Mouse (Mus musculus) liver, adult 2 months (tissue): ENCODE data around the gene Cd300lg. TPM values are rescaled to one million over a fixed set of nuclear protein-coding genes. Genes with fewer than 3 reads are reported as not detected.

ENCODE experiments used
- DNase-seq: peaks from one replicate; pipeline ENCODE4 v3.0.0-alpha.2; 2011; ENCODE audit warnings: low read depth, low spot score; ENCODE audit errors: extremely low read depth
- H3K27ac ChIP-seq: fragments of 200-500 bp; replicated peaks from 2 replicates; pipeline ENCODE4 v1.5.1; 2012; ENCODE audit warnings: low read depth, mild to moderate bottlenecking, control low read depth, inconsistent platforms, low read length; ENCODE audit not compliant: insufficient read depth
- H3K27me3 ChIP-seq: fragments of 200-500 bp; 2 replicates; pipeline ENCODE4 v1.6.1; 2012; ENCODE audit warnings: mild to moderate bottlenecking, moderate library complexity, low read length, inconsistent platforms; ENCODE audit not compliant: control insufficient read depth, insufficient read depth
- H3K36me3 ChIP-seq: fragments of 200-500 bp; 2 replicates; pipeline ENCODE4 v1.6.1; 2012; ENCODE audit warnings: low read length, inconsistent platforms; ENCODE audit not compliant: control insufficient read depth, insufficient read depth
- H3K4me1 ChIP-seq: fragments of 200-500 bp; 2 replicates; pipeline ENCODE4 v1.6.1; 2011; ENCODE audit warnings: low read length; ENCODE audit not compliant: control insufficient read depth, insufficient read depth
- H3K4me3 ChIP-seq: fragments of 200-500 bp; 2 replicates; pipeline ENCODE4 v1.5.1; 2011; ENCODE audit warnings: low read depth, mild to moderate bottlenecking, control low read depth, low read length, moderate library complexity; ENCODE audit not compliant: insufficient read depth
- H3K79me2 ChIP-seq: fragments of 200-500 bp; 2 replicates; pipeline ENCODE4 v1.6.1; 2012; ENCODE audit warnings: inconsistent platforms, mild to moderate bottlenecking, low read length, moderate library complexity; ENCODE audit not compliant: control insufficient read depth, insufficient read depth
- H3K9ac ChIP-seq: fragments of 200-500 bp; 2 replicates; pipeline ENCODE4 v1.6.1; 2012; ENCODE audit warnings: low read depth, mild to moderate bottlenecking, control low read depth, inconsistent platforms, low read length
- CTCF ChIP-seq: fragments of 200-500 bp; IDR thresholded peaks from 2 replicates; pipeline ENCODE4 v1.5.1; 2011; ENCODE audit warnings: low read depth, low read length, control low read depth
- POLR2A ChIP-seq: fragments of 200-500 bp; IDR thresholded peaks from 2 replicates; pipeline ENCODE4 v1.6.1; 2011; ENCODE audit warnings: low read length, control low read depth; ENCODE audit not compliant: insufficient read depth; ENCODE audit errors: extremely low read depth
- WGBS: fragments of 180-500 bp; shearing (Covaris S2); methylation state at CpG from one replicate; pipeline ENCODE4 v1.1.7; 2018; 5-methylcytosine and 5-hydroxymethylcytosine counted together
- polyA plus RNA-seq: library from polyadenylated mRNA; depleted of rRNA; stranded (reverse); fragments of >200 nt; gene quantifications from 2 replicates; pipeline ENCODE4 v1.2.3, GENCODE M21; 2012
- total RNA-seq: library from RNA; depleted of rRNA; stranded (reverse); fragments of >200 nt; gene quantifications from 2 replicates; pipeline ENCODE4 v1.2.3, GENCODE M21; 2014

Cd300lg gene
- total and polyA plus RNA-seq, 2 experiments: 8.4 to 13.3 TPM

DNA sequence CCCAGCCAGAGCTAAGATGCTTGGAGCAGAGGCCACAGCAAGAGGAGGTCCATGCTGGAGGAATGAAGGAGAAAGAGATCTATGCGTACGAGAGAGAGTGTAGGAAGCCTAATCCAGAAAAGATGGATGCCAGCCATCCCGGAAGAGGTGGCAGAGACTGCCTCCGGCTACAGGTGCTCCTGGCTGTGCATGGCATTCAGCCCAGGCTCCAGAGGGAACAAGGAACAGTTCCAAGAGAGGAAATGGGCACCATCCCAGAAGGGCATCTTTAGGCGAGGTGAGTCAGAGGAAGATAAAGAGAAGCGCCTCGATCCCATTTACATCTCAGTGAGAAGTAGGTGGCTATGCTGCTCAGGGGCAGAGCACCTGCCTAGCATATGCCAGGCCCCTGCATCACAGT is 10.2 kb upstream of the Cd300lg start:
- H3K36me3 ChIP-seq: no peaks in the 10 kb centered on the region
- no peak for DNase-seq
- H3K4me3 ChIP-seq: no peak overlapping the region
- peaks cover 3% of the 10 kb centered on the region; the same call in 1 of the 2 replicates for H3K4me1 ChIP-seq
- H3K27me3 ChIP-seq: no peaks in the 10 kb centered on the region
- H3K79me2 ChIP-seq: no peaks in the 10 kb centered on the region
- no peak overlapping the region for H3K27ac ChIP-seq
- no peak overlapping the region for H3K9ac ChIP-seq
- no peak for TF ChIP-seq CTCF
- TF ChIP-seq POLR2A: no peak
- WGBS: 34% methylated on average over 7 of the region's 7 CpGs

DNA sequence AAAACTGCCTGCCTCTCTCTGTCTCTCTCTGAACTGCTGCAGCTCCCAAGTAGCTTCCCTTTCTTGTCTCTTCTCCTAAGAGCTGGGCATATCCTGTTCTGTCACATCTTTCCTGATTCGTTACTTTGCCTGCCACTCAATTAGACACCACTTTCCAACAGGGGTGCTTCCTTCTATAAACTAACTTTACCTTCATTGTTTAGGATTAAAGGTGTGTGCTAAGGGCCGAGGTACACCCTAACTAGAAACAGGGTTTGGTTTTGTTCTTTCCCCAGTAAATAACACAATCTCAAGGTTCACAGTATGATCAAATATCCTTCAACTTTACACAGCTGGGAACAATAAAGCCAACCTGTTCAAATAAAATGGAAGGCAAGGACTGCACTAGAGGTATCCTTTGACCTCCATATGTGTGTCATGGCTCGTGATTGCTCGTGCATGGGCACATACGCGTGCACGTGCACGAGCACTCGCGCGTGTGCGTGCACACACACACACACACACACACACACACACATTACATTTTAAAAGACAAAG is 8.2 kb upstream of the Cd300lg start:
- WGBS: 89% methylated on average over 12 of the region's 12 CpGs
- DNase-seq: no peak
- no peak overlapping the region for H3K27ac ChIP-seq

DNA sequence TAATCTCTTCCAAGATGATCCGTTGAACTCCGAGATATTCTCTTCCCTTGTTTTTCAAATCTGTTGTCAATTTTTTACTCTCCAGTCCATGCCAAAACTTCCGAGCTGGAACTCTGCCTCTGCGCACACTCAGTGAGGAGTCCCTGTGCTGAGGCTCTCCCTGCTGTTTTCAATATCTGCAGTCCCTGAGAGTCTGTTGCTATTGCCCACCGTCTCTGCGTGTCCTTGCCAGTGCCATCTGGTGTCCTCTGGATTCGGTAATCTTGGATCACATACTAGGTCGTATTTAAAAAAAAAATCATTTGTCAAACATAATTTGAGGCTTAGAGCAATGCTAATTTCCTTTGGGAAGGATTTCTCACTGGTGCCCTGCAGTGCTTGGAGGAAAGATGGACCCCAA is 6.4 kb upstream of the Cd300lg start:
- H3K27me3 ChIP-seq: no peaks in the 10 kb centered on the region
- no peak overlapping the region for H3K9ac ChIP-seq
- no peak overlapping the region for H3K27ac ChIP-seq
- 0 out of 2 replicates have a peak, but pooled peaks cover 4% of the 10 kb centered on the region for H3K4me1 ChIP-seq
- no peak for TF ChIP-seq CTCF
- 61% methylated on average over 8 of the region's 8 CpGs for WGBS
- H3K79me2 ChIP-seq: no peaks in the 10 kb centered on the region
- no peaks in the 10 kb centered on the region for H3K36me3 ChIP-seq
- H3K4me3 ChIP-seq: no peak overlapping the region
- DNase-seq: no peak

More for the DNA sequence above, 8.2 kb upstream of the Cd300lg start:
- H3K27me3 ChIP-seq: no peaks in the 10 kb centered on the region
- H3K4me3 ChIP-seq: no peak overlapping the region
- no peak overlapping the region for H3K9ac ChIP-seq
- TF ChIP-seq POLR2A: no peak
- no peak for TF ChIP-seq CTCF
- H3K36me3 ChIP-seq: no peaks in the 10 kb centered on the region
- 0 out of 2 replicates have a peak, but pooled peaks cover 2% of the 10 kb centered on the region for H3K4me1 ChIP-seq
- H3K79me2 ChIP-seq: no peaks in the 10 kb centered on the region

DNA sequence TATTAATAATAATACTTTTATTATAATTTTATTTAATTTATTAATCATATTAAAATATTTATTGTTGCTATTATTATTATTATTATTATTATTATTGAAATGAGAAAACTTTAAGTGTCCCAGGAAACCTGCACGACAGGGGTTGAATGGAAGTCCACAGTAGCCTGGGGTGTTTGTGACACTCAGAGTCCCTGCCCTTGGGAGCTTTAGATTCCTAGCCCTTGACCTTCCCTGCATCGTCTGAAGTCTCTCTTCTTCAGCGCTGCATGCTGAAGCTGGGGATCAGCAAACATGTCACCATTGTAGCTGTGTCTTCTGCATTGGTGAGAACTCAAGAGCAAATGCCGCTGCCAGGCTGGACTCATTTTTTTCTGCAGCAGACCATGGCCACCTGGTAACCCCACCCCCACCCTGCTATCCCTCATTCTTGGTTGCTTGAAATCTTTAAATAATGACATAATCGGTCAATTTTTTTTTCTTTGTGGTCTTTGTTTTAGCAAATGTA is 5.8 kb upstream of the Cd300lg start:
- Histone ChIP-seq H3K36me3 (no peaks in the 10 kb centered on the region), H3K4me1 (0 out of 2 replicates have a peak, but pooled peaks cover 4% of the 10 kb centered on the region), H3K27ac (no peak overlapping the region), H3K79me2 (no peaks in the 10 kb centered on the region), H3K4me3 (no peak overlapping the region), H3K9ac (no peak overlapping the region), H3K27me3 (no peaks in the 10 kb centered on the region)
- 89% methylated on average over 5 of the region's 5 CpGs for WGBS
- TF ChIP-seq POLR2A (no peak), CTCF (no peak)
- DNase-seq: no peak

DNA sequence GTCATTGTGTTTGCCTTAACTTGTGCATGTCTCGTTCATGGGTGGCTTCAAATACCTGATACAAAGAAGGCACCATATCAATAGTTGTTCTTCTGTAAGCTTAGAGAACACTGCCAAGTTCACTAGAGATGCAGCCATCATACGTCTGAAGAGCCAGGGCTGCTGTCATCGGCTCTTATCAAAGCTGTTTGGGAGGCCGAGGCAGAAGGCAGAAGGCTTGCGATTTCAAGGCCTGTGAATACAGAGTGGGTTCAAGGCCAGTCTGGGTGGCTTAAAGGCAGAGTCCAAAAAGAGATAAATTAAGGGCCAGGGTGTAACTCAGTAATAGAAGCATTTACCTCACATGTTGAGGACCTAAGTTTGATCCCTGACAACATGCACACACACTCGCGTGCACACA is 5.0 kb upstream of the Cd300lg start:
- Histone ChIP-seq H3K27me3 (no peaks in the 10 kb centered on the region), H3K9ac (no peak overlapping the region), H3K4me1 (0 out of 2 replicates have a peak, but pooled peaks cover 4% of the 10 kb centered on the region), H3K4me3 (no peak overlapping the region), H3K79me2 (no peaks in the 10 kb centered on the region), H3K36me3 (no peaks in the 10 kb centered on the region), H3K27ac (no peak overlapping the region)
- WGBS: 62% methylated on average over 7 of the region's 7 CpGs
- DNase-seq: no peak
- TF ChIP-seq CTCF (no peak), POLR2A (no peak)

DNA sequence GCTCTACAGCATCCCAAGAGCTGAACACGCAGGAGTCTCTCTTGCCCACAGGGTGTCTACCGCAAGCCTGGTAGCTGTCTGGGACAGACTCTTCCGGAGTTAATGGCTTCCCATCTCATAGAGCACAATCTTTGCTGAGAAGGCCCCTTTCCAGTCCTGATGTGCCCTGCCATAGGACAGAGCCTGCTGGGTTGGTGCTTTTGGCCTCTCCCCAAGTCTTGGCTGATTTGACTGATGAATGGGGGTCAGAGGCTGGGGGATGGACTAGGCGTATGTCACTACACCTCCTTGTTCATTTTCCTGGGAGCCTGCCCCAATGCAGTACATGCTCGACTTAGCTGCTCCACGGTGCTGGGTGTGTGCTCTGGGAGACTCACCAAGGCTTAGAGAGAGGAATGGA is 3.5 kb upstream of the Cd300lg start:
- no peak for DNase-seq
- TF ChIP-seq CTCF (no peak), POLR2A (no peak)
- 94% methylated on average over 6 of the region's 6 CpGs for WGBS
- Histone ChIP-seq H3K4me1 (0 out of 2 replicates have a peak, but pooled peaks cover 4% of the 10 kb centered on the region), H3K4me3 (no peak overlapping the region), H3K27me3 (no peaks in the 10 kb centered on the region), H3K9ac (no peak overlapping the region), H3K79me2 (no peaks in the 10 kb centered on the region), H3K36me3 (no peaks in the 10 kb centered on the region), H3K27ac (no peak overlapping the region)
